Mouse (Mus musculus): Measurements from ENCODE around the gene Klf15. TPM values are rescaled to one million over a fixed set of nuclear protein-coding genes. Genes with fewer than 3 reads are reported as not detected.
A peak's percentile ranks its signal among the peaks of the same experiment; 100 is the strongest.

The Klf15 gene
- polyA plus RNA-seq, 1 experiment, result 15.1 TPM

- peaks cover 2% of the 10 kb centered on the region; the same call in 1 of the 2 replicates for H3K4me1 ChIP-seq (ENCODE audit: control insufficient read depth, insufficient read depth, insufficient read length, low read length)
- 53% methylated on average over 3 of the region's 3 CpGs for WGBS
- TF ChIP-seq CTCF (IDR thresholded peaks at IDR 0.05; ENCODE audit: extremely low read depth, insufficient read length, insufficient replicate concordance, low read depth, low read length) (no peak), POLR2A (IDR thresholded peaks at IDR 0.05; ENCODE audit: low read depth, low read length) (no peak)
- H3K27me3 ChIP-seq (ENCODE audit: control insufficient read depth, insufficient read depth, low read length), result no peaks in the 10 kb centered on the region
- no peak overlapping the region for H3K27ac ChIP-seq (ENCODE audit: insufficient read depth, low read depth, low read length)
- H3K36me3 ChIP-seq (ENCODE audit: control insufficient read depth, insufficient read depth, low read length), result no peaks in the 10 kb centered on the region
- H3K4me3 ChIP-seq (ENCODE audit: low read depth, low read length), result no peak overlapping the region
These were observed 27.7 kb upstream of the Klf15 start for GRCm38 (mm10) chr6:90434687-90435086.

GRCm38 (mm10) chr6:90435195-90435618 is 27.2 kb upstream of the Klf15 start:
- WGBS, result 11% methylated on average over 11 of the region's 11 CpGs
- Histone ChIP-seq H3K27me3 (ENCODE audit: control insufficient read depth, insufficient read depth, low read length) (no peaks in the 10 kb centered on the region), H3K4me1 (ENCODE audit: control insufficient read depth, insufficient read depth, insufficient read length, low read length) (peaks cover 2% of the 10 kb centered on the region; the same call in 1 of the 2 replicates), H3K36me3 (ENCODE audit: control insufficient read depth, insufficient read depth, low read length) (no peaks in the 10 kb centered on the region), H3K4me3 (ENCODE audit: low read depth, low read length) (no peak overlapping the region), H3K27ac (ENCODE audit: insufficient read depth, low read depth, low read length) (no peak overlapping the region)
- TF ChIP-seq POLR2A (IDR thresholded peaks at IDR 0.05; ENCODE audit: low read depth, low read length) (no peak), CTCF (IDR thresholded peaks at IDR 0.05; ENCODE audit: extremely low read depth, insufficient read length, insufficient replicate concordance, low read depth, low read length) (peak; percentile 70; the same call in 1 of the 2 replicates)

- Histone ChIP-seq H3K27me3 (ENCODE audit: control insufficient read depth, insufficient read depth, low read length) (no peaks in the 10 kb centered on the region), H3K4me1 (ENCODE audit: control insufficient read depth, insufficient read depth, insufficient read length, low read length) (peaks cover 2% of the 10 kb centered on the region; the same call in 1 of the 2 replicates), H3K27ac (ENCODE audit: insufficient read depth, low read depth, low read length) (no peak overlapping the region), H3K4me3 (ENCODE audit: low read depth, low read length) (no peak overlapping the region), H3K36me3 (ENCODE audit: control insufficient read depth, insufficient read depth, low read length) (no peaks in the 10 kb centered on the region)
- TF ChIP-seq POLR2A (IDR thresholded peaks at IDR 0.05; ENCODE audit: low read depth, low read length) (no peak), CTCF (IDR thresholded peaks at IDR 0.05; ENCODE audit: extremely low read depth, insufficient read length, insufficient replicate concordance, low read depth, low read length) (no peak)
- 75% methylated on average over 10 of the region's 10 CpGs for WGBS
These were observed 26.0 kb upstream of the Klf15 start for GRCm38 (mm10) chr6:90436192-90436907.

GRCm38 (mm10) chr6:90437041-90437440 is 25.3 kb upstream of the Klf15 start:
- no peaks in the 10 kb centered on the region for H3K27me3 ChIP-seq (ENCODE audit: control insufficient read depth, insufficient read depth, low read length)
- H3K4me1 ChIP-seq (ENCODE audit: control insufficient read depth, insufficient read depth, insufficient read length, low read length), result peaks cover 2% of the 10 kb centered on the region; the same call in 1 of the 2 replicates
- H3K36me3 ChIP-seq (ENCODE audit: control insufficient read depth, insufficient read depth, low read length), result no peaks in the 10 kb centered on the region
- 93% methylated on average over 3 of the region's 3 CpGs for WGBS
- no peak for TF ChIP-seq POLR2A (IDR thresholded peaks at IDR 0.05; ENCODE audit: low read depth, low read length)
- TF ChIP-seq CTCF (IDR thresholded peaks at IDR 0.05; ENCODE audit: extremely low read depth, insufficient read length, insufficient replicate concordance, low read depth, low read length), result no peak
- H3K27ac ChIP-seq (ENCODE audit: insufficient read depth, low read depth, low read length), result no peak overlapping the region
- no peak overlapping the region for H3K4me3 ChIP-seq (ENCODE audit: low read depth, low read length)

GRCm38 (mm10) chr6:90446883-90447282 is 15.5 kb upstream of the Klf15 start:
- TF ChIP-seq CTCF (IDR thresholded peaks at IDR 0.05; ENCODE audit: extremely low read depth, insufficient read length, insufficient replicate concordance, low read depth, low read length), result no peak
- TF ChIP-seq POLR2A (IDR thresholded peaks at IDR 0.05; ENCODE audit: low read depth, low read length), result no peak
- H3K27ac ChIP-seq (ENCODE audit: insufficient read depth, low read depth, low read length), result no peak overlapping the region
- H3K4me1 ChIP-seq (ENCODE audit: control insufficient read depth, insufficient read depth, insufficient read length, low read length), result peaks cover 9% of the 10 kb centered on the region; the same call in 1 of the 2 replicates
- no peaks in the 10 kb centered on the region for H3K36me3 ChIP-seq (ENCODE audit: control insufficient read depth, insufficient read depth, low read length)
- no peak overlapping the region for H3K4me3 ChIP-seq (ENCODE audit: low read depth, low read length)
- WGBS, result 67% methylated on average over 4 of the region's 4 CpGs
- H3K27me3 ChIP-seq (ENCODE audit: control insufficient read depth, insufficient read depth, low read length), result no peaks in the 10 kb centered on the region

- Histone ChIP-seq H3K36me3 (ENCODE audit: control insufficient read depth, insufficient read depth, low read length) (no peaks in the 10 kb centered on the region), H3K27me3 (ENCODE audit: control insufficient read depth, insufficient read depth, low read length) (no peaks in the 10 kb centered on the region), H3K4me1 (ENCODE audit: control insufficient read depth, insufficient read depth, insufficient read length, low read length) (peaks cover 9% of the 10 kb centered on the region; the same call in 1 of the 2 replicates), H3K27ac (ENCODE audit: insufficient read depth, low read depth, low read length) (peak overlapping the region; percentile 71), H3K4me3 (ENCODE audit: low read depth, low read length) (no peak overlapping the region)
- TF ChIP-seq CTCF (IDR thresholded peaks at IDR 0.05; ENCODE audit: extremely low read depth, insufficient read length, insufficient replicate concordance, low read depth, low read length), result peak; percentile 80; the same call in 1 of the 2 replicates
- TF ChIP-seq POLR2A (IDR thresholded peaks at IDR 0.05; ENCODE audit: low read depth, low read length), result no peak
- 15% methylated on average over 7 of the region's 7 CpGs for WGBS
These were observed 12.2 kb upstream of the Klf15 start for GRCm38 (mm10) chr6:90450179-90450578.

- no peak for TF ChIP-seq CTCF (IDR thresholded peaks at IDR 0.05; ENCODE audit: extremely low read depth, insufficient read length, insufficient replicate concordance, low read depth, low read length)
- no peak for TF ChIP-seq POLR2A (IDR thresholded peaks at IDR 0.05; ENCODE audit: low read depth, low read length)
These were observed 11.7 kb upstream of the Klf15 start for GRCm38 (mm10) chr6:90450697-90451096.

More at GRCm38 (mm10) chr6:90450697-90451096, 11.7 kb upstream of the Klf15 start:
- Histone ChIP-seq H3K4me3 (ENCODE audit: low read depth, low read length) (no peak overlapping the region), H3K27ac (ENCODE audit: insufficient read depth, low read depth, low read length) (peak overlapping the region; percentile 95), H3K27me3 (ENCODE audit: control insufficient read depth, insufficient read depth, low read length) (no peaks in the 10 kb centered on the region), H3K36me3 (ENCODE audit: control insufficient read depth, insufficient read depth, low read length) (no peaks in the 10 kb centered on the region), H3K4me1 (ENCODE audit: control insufficient read depth, insufficient read depth, insufficient read length, low read length) (peaks cover 9% of the 10 kb centered on the region; the same call in 1 of the 2 replicates)
- whole genome bisulfite sequencing, result 28% methylated on average over 5 of the region's 5 CpGs
